Mouse (Mus musculus) heart, postnatal 36 days (tissue): ENCODE measurements at regions not wholly inside any gene's neighbourhood (a gene's known extent, or its start where the extent isn't known, plus 50 kb on each side); places are given as distances from the start of the nearest gene placed in this dataset.

Experiments used
- DNase-seq, 2 experiments: peaks; one replicate each; pipeline ENCODE4 v3.0.0; 2021 to 2022
- intact Hi-C: fragments of 180-260 bp; cut with DNase I; formaldehyde crosslinking; loops from one replicate; pipeline ENCODE4 v1.15.1; 2025

- intact Hi-C loops: no loop called here
- no peak for DNase-seq
Measured at GRCm38 (mm10) chr2:9267675-9268074, 613.4 kb upstream of the 4930412O13Rik start.

DNA sequence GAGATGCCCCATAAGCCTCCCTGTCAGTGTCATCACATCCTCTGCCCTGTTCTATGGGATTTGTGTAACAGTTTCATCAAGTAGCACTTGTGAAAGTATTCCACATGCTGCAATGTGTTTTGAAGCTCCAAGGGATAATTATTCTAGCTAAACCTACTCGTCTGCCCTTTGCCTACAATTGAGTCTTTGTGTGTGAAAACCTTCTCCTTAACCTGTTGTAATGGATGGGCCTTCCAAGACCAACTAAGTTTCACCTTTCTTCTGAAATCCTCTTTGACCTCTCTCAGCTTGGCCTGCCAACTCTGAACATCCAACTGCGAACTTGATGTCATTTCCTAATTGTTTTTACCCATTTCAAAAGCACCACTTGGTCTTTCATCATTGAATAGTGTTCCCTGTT is 597.6 kb upstream of the 4930412O13Rik start:
- intact Hi-C loops: no loop called here
- DNase-seq: no peak

GRCm38 (mm10) chr2:9285800-9286199 is 595.3 kb upstream of the 4930412O13Rik start:
- DNase-seq: no peak
- intact Hi-C loops: no loop called here

DNA sequence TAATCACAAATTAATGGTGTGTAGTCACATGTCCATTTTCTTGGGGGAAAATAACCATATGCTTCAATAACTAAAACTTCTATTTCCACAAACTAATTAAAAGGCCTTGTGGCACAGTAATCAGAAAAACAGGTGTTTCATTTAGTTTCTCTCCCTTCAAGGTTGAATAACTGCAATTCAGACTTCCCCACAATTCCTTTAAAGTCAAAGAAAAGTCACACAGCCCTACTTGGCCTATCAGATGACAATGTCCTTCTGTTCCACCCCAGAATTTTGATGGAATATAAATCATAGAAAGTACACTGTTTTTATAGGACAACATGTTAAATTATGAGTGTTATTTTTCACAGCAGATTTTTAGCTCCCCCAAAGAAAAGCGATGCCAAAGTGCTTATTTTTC is 594.0 kb upstream of the 4930412O13Rik start:
- no peak for DNase-seq
- intact Hi-C loops: no loop called here

DNA sequence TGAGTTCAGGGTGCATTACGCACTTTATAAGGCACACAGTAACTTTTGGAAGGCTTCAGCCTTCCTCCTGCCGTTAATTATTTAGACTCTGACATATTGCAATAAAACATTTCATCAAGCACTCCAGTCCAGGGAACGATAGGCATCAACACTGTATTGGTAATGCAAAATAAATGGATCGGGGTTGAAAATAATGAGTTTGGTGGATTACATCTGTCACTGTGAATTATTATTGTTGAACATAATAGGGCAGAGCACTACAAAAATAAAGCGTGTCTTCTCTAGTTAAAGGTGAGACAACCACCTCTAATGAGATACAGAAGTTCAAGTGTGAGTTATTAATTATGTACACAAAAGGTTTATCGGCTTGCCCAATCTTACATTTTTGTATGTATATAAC is 593.4 kb upstream of the 4930412O13Rik start:
- no peak for DNase-seq
- intact Hi-C loops: no loop called here

- DNase-seq: no peak
- intact Hi-C loops: no loop called here
Measured at GRCm38 (mm10) chr2:9331630-9332352, 549.3 kb upstream of the 4930412O13Rik start.

- DNase-seq: no peak
- intact Hi-C loops: no loop called here
Measured at GRCm38 (mm10) chr2:9348982-9349381, 532.1 kb upstream of the 4930412O13Rik start.

DNA sequence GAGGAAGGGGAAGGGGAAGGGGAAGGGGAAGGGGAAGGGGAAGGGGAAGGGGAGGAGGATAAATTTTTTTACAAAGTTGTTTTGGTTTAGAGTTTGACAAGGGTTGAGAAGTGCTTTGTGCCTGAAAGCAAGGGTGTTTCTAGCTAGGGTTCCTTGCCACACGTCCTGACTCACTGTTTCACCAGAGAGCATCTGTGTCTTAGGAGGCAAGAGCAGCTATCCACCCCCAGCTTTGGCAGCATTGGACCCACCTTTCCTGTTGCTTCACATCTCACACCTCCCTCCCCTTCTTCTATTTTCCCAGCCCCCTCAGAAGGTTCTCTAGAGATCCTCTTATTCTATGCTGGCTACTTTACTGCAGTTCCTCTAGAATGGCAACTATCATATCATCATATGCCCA is 531.1 kb upstream of the 4930412O13Rik start:
- intact Hi-C loops: no loop called here
- no peak for DNase-seq

DNA sequence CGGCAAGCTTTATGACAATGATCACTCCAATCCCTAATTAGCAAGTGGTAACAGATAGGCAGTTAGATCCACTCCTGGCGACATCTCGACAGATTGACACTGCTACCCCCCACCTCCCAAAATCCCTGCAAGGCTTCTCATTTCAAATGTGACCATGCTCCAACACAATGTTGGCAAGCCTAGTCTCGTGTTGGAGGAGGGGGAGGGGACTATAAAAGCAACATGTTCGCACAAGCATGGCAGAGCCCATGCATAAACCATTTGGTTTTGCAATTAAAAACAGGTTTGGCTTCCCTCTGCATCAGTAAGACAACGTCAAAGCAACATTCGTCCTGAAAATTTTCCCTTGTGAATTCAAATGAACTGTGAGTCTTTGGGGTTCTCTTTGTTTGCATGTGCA is 528.9 kb upstream of the 4930412O13Rik start:
- no peak for DNase-seq
- intact Hi-C loops: no loop called here

DNA sequence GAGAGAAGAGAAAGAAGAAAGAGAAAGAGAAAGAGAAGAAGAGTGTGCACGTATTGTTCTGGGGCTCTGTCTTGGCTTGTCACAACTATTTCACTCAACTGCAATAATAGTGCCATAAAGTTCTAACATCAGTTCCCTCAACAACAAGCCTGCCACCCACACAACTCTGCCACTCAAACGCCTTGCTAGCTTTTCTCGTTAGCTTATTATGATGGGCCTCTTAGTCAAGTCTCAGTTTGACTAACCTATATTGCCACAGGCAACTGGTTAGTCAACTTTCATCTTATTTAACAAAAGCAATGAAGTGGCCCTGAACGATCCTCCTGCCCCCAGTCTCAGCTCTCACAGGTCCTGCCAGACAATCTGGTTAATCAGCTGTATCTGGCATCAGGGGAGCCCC is 521.0 kb upstream of the 4930412O13Rik start:
- intact Hi-C loops: no loop called here
- no peak for DNase-seq

DNA sequence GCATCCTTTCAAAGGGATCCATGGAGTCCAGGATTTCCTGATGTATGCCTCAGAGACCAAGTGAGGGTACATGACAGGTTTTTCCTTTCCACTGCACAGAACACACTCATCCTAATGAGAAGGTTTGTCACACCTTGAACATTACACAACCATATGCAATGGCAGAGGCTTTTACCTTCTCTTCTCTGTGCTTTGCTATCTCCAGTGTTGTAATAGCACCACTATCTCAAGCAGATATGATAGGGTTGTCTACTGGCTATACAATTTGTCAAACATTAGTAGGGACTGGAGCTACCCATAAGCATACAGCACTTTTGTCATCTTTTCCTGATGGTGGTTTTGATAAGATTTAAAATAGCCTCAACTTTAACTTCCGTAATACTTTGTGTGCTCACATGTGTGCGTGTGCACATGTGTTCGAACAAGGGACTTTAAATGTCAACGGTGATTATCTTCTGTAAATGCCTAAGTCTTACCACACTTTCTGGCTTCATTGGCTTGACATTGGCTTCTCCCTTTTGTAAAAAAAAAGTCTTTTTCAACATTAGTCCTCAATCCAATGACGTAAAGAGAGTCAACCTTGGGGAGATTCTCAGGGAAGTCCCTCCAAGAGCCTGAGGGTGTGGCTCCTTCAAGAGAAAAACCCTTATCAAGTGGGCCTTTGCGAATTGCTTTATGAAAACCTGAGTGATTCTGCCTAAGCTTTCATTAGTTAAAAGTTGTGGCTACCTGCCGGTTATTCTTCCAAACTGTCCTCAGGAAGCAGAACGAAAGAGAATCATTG is 513.1 kb upstream of the 4930412O13Rik start:
- intact Hi-C loops: no loop called here
- DNase-seq: no peak

DNA sequence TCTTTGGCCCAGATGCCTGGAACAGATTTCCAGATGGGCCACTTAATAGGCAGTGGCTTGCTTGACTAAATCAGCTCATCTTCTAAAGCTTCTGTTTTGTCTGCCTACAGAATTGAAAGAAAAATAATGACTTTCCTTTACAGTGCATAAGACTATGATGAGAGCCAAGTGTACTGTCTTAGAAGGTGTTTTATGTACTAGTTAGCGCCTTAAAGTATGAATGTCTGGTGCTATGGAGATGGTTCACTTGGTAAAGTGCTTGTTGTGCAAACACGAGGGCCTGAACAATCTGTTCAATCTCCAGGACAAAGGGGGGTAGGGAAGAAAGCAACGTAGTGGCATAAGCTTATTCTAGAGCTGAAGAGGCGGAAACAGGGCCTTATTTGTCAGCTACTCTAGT is 511.5 kb upstream of the 4930412O13Rik start:
- DNase-seq: no peak
- intact Hi-C loops: no loop called here

DNA sequence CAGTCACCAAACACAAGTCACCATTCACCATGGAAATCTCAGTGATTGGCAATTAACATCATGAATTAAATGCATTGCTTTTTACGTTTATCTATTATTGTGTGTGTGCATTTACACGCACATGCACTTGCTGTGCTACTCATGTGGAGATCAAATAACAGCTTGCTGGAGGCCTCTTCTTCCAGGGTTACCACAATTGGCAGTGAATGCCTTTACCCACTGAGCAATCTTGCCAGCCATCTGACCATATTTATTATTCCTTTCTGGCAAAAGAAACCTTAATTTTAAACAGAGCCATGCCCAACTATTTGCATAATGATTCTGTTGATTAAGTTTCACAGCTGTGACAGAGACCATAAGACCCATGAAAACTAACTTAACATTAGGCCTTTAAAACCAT is 494.5 kb upstream of the 4930412O13Rik start:
- intact Hi-C loops: no loop called here

GRCm38 (mm10) chr2:9388058-9388457 is 493.0 kb upstream of the 4930412O13Rik start:
- intact Hi-C loops: no loop called here
- no peak for DNase-seq

More for the DNA sequence above, 494.5 kb upstream of the 4930412O13Rik start:
- DNase-seq: no peak

- intact Hi-C loops: no loop called here
- no peak for DNase-seq
Measured at GRCm38 (mm10) chr2:9395379-9395999, 485.6 kb upstream of the 4930412O13Rik start.

DNA sequence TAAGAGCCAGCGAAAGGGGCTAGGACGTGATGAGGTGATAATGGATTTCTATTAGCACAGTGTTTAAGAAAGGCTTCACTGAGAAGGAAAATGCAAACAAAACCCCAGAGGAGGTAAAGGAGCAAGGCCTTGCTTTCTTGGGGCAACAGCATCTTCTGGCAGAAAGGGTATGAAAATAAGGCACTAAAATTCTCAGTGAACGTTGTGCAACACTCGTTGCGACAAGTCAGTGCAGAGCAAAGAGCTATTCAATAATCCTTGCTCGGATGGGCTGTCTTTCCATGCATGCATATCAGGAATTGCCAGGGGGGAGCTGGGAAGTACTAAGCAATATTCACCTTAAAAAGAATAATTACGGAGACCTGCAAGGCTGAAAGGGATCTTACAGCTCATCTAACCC is 479.6 kb upstream of the 4930412O13Rik start:
- intact Hi-C loops: no loop called here

DNA sequence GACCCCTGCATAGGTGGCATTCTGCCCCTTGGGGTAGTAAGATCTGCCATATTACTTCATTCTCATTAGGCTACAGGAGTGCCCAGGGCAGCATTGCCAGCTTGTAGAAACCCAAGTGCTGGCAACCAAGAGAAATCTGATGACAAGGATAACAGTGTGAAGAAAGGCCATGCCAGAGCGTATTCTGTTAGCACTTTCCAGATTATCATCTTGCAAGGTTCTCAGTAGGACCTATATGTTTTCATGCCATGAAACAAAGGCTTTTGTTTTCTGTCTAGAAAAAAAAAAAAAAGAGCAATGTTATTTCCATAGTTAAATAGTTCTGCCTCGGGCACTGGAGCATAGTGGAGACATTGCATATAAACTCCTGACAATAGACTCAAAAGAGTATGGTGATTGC is 478.8 kb upstream of the 4930412O13Rik start:
- intact Hi-C loops: no loop called here
- DNase-seq: no peak

More for the DNA sequence above, 479.6 kb upstream of the 4930412O13Rik start:
- DNase-seq: no peak

- DNase-seq: no peak
- intact Hi-C loops: no loop called here
Measured at GRCm38 (mm10) chr2:9409075-9409474, 472.0 kb upstream of the 4930412O13Rik start.

DNA sequence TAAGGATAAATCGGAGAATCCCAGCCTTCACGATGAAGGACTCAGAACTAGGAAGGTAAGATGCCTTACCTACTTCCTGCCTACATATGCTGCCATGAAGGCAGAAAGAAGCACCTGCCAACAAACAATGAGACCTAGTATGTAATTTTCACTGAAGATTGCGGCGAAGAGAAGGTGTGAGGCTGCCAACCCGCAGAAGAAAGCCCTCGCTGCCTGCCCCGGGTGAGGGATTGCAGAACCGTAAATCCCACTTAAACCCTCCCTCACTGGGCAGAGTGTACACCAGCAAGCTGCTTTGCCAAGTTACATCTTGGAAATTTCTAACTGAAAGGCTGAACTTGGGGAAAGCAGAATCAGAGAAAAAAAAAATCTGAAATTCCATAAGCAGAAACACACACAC is 458.4 kb upstream of the 4930412O13Rik start:
- DNase-seq: no peak
- intact Hi-C loops: no loop called here

- intact Hi-C loops: no loop called here
- no peak for DNase-seq
Measured at GRCm38 (mm10) chr2:9423534-9423933, 457.5 kb upstream of the 4930412O13Rik start.

GRCm38 (mm10) chr2:9433110-9433940 is 447.7 kb upstream of the 4930412O13Rik start:
- DNase-seq: no peak
- intact Hi-C loops: no loop called here
